Mouse (Mus musculus) brown adipose tissue, adult 24 weeks (tissue): Measurements from ENCODE around the gene Atp13a3. TPM values are rescaled to one million over a fixed set of nuclear protein-coding genes. Genes with fewer than 3 reads are reported as not detected.

Source experiments
- H3K27ac ChIP-seq: fragments of 200-500 bp; replicated peaks from 2 replicates; pipeline ENCODE4 v1.5.1; 2012; ENCODE audit warnings: low read depth, mild to moderate bottlenecking, low read length
- H3K4me1 ChIP-seq: fragments of 200-500 bp; 2 replicates; pipeline ENCODE4 v1.6.1; 2012; ENCODE audit warnings: low read length, mixed read lengths; ENCODE audit not compliant: control insufficient read depth, insufficient read depth, insufficient read length
- H3K4me3 ChIP-seq: fragments of 200-500 bp; 2 replicates; pipeline ENCODE4 v1.5.1; 2012; ENCODE audit warnings: low read depth, mild to moderate bottlenecking, low read length, moderate library complexity; ENCODE audit not compliant: insufficient read depth
- polyA plus RNA-seq: library from polyadenylated mRNA; stranded (reverse); fragments of >200 nt; gene quantifications from 2 replicates; pipeline ENCODE4 v1.2.4, GENCODE M21; 2012; ENCODE audit not compliant: missing spikeins, insufficient read depth, insufficient read length

The Atp13a3 gene
- polyA plus RNA-seq, 1 experiment, result 31.4 TPM

GRCm38 (mm10) chr16:30262664-30263063 is 143.1 kb downstream of the Atp13a3 start:
- no peak overlapping the region for H3K4me3 ChIP-seq
- H3K27ac ChIP-seq, result no peak overlapping the region
- peaks cover 17% of the 10 kb centered on the region for H3K4me1 ChIP-seq

Other genes with a start within 250 kb of the Atp13a3 start
- gene Cpn2, start 138.5 kb downstream of the Atp13a3 start, polyA plus RNA-seq, result 20.1 and 23.7 TPM in 2 replicates
- gene Lrrc15, start 122.7 kb downstream of the Atp13a3 start, polyA plus RNA-seq, result not detected in 2 replicates
- not detected in 2 replicates for gene Gp5, start 95.2 kb downstream of the Atp13a3 start, polyA plus RNA-seq
- gene Tmem44, start 144.9 kb upstream of the Atp13a3 start, polyA plus RNA-seq, result 1.3 and 2.6 TPM in 2 replicates
- gene Lsg1, start 181.6 kb upstream of the Atp13a3 start, polyA plus RNA-seq, result 8.5 and 19.7 TPM in 2 replicates
- 5.1 and 10.1 TPM in 2 replicates for gene Fam43a, start 193.7 kb upstream of the Atp13a3 start, polyA plus RNA-seq